Comparison of ENCODE assay signal across 10 mouse cellular contexts in genomic region chr15:96768301-96768993, GRCm38 (mm10).
A peak's percentile ranks its signal among the peaks of the same experiment; 100 is the strongest.
DNase-seq lines count a peak whose midpoint lies in the region; ATAC-seq lines count a peak whose summit lies in the region.
"Had no signal": no experiment of that assay in that cellular context is flagged by ENCODE, and none has a peak within 500 bp of the region (broad histone marks: within the 10 kb centered on the region; RNA-seq: fewer than 3 reads in every experiment).

No protein-coding gene starts in this region.

- H3K27ac ChIP-seq in intestine, embryonic 15.5 days = no peak overlapping the region
- no peak overlapping the region for H3K27ac ChIP-seq in forebrain, embryonic 11.5 days (ENCODE audit: low read depth, low read length)
- H3K27ac ChIP-seq: hindbrain, embryonic 14.5 days; macrophage had no signal

- H3K4me1 ChIP-seq in intestine, embryonic 15.5 days (replicated peaks) = peaks cover 3% of the 10 kb centered on the region; the same call in 1 of the 2 replicates
- H3K4me1 ChIP-seq in forebrain, embryonic 11.5 days (replicated peaks; ENCODE audit: control insufficient read depth, insufficient read depth, low read length) = no peaks in the 10 kb centered on the region

- H3K4me2 ChIP-seq in intestine, embryonic 15.5 days (replicated peaks) = no peak overlapping the region
- no peak overlapping the region for H3K4me2 ChIP-seq in forebrain, embryonic 11.5 days (ENCODE audit: low read depth, low read length, severe bottlenecking)
- H3K4me2 ChIP-seq: hindbrain, embryonic 14.5 days had no signal

- DNase-seq in cerebellum, postnatal 10 days = peak; percentile 20 to 55
- no peak for DNase-seq in cerebellum, adult 9-10 months
- DNase-seq in right cerebral cortex, postnatal 4 days = peak; percentile 19
- DNase-seq in right cerebral cortex, adult 2 months (ENCODE audit: low spot score in 2 of 2) = no peak
- DNase-seq in forebrain, embryonic 11.5 days (ENCODE audit: low spot score) = no peak
- DNase-seq in spleen, postnatal 14 days (ENCODE audit: low spot score in 2 of 2) = no peak
- no peak for DNase-seq in gastrocnemius, postnatal 4 days (ENCODE audit: low spot score in 2 of 2)

- peak; percentile 83 for ATAC-seq in intestine, embryonic 15.5 days
- ATAC-seq in forebrain, embryonic 11.5 days (replicated peaks; ENCODE audit: low FRiP score) = no peak

- no peaks in the 10 kb centered on the region for H3K27me3 ChIP-seq in intestine, embryonic 15.5 days (replicated peaks)
- no peaks in the 10 kb centered on the region for H3K27me3 ChIP-seq in forebrain, embryonic 11.5 days (ENCODE audit: control insufficient read depth, insufficient read depth, low read length)

- no peaks in the 10 kb centered on the region for H3K9me3 ChIP-seq in intestine, embryonic 15.5 days
- no peaks in the 10 kb centered on the region for H3K9me3 ChIP-seq in forebrain, embryonic 11.5 days (ENCODE audit: control insufficient read depth, low read length)

- no peaks in the 10 kb centered on the region for H3K36me3 ChIP-seq in intestine, embryonic 15.5 days
- no peaks in the 10 kb centered on the region for H3K36me3 ChIP-seq in forebrain, embryonic 11.5 days (ENCODE audit: control insufficient read depth, insufficient read depth, low read length)

- H3K4me3 ChIP-seq in intestine, embryonic 15.5 days (replicated peaks) = no peak overlapping the region
- no peak overlapping the region for H3K4me3 ChIP-seq in forebrain, embryonic 11.5 days (ENCODE audit: low read depth, low read length)

- no peak overlapping the region for H3K9ac ChIP-seq in intestine, embryonic 15.5 days
- no peak overlapping the region for H3K9ac ChIP-seq in forebrain, embryonic 11.5 days (ENCODE audit: low read length)
- H3K9ac ChIP-seq: hindbrain, embryonic 14.5 days had no signal

- WGBS in intestine, embryonic 15.5 days = 70% methylated on average over 19 of the region's 19 CpGs
- WGBS in forebrain, embryonic 11.5 days = 88% methylated on average over 19 of the region's 19 CpGs

Comparison
In these comparisons a context has a peak if more than half of its experiments do, and no peak if none do; other contexts are left out.
1. DNase-seq: peak in cerebellum, postnatal 10 days (2 of 2) and right cerebral cortex, postnatal 4 days (single experiment); none in cerebellum, adult 9-10 months (single experiment), right cerebral cortex, adult 2 months (0 of 2), forebrain, embryonic 11.5 days (single experiment), spleen, postnatal 14 days (0 of 2) and gastrocnemius, postnatal 4 days (0 of 2).